Mouse (Mus musculus): ENCODE measurements around the gene Zmynd10.
A peak's percentile ranks its signal among the peaks of the same experiment; 100 is the strongest.

The Zmynd10 gene

GRCm38 (mm10) chr9:107547026-107547425 lies at the start of gene Zmynd10:
Zmynd10 (plus strand) TSS chr9:107547298.
- no peak for DNase-seq

- no peak for DNase-seq
These were observed 46.3 kb upstream of the Zmynd10 start for GRCm38 (mm10) chr9:107500708-107501286.

GRCm38 (mm10) chr9:107502131-107502846 lies 44.8 kb upstream of the Zmynd10 start:
- peak; percentile 94 for DNase-seq

GRCm38 (mm10) chr9:107504662-107505537 lies 42.2 kb upstream of the Zmynd10 start:
- DNase-seq = no peak

- no peak for DNase-seq
These were observed 38.8 kb upstream of the Zmynd10 start for GRCm38 (mm10) chr9:107508266-107508665.

GRCm38 (mm10) chr9:107510384-107511100 lies 36.6 kb upstream of the Zmynd10 start:
- DNase-seq = no peak

- no peak for DNase-seq
These were observed 35.7 kb upstream of the Zmynd10 start for GRCm38 (mm10) chr9:107511436-107511835.

- DNase-seq = no peak
These were observed 34.8 kb upstream of the Zmynd10 start for GRCm38 (mm10) chr9:107512326-107512725.

GRCm38 (mm10) chr9:107514303-107514955 lies 32.7 kb upstream of the Zmynd10 start:
- peak; percentile 88 for DNase-seq

GRCm38 (mm10) chr9:107520331-107520730 lies 26.8 kb upstream of the Zmynd10 start:
- DNase-seq = no peak

- no peak for DNase-seq
These were observed 25.9 kb upstream of the Zmynd10 start for GRCm38 (mm10) chr9:107521190-107521589.

GRCm38 (mm10) chr9:107521711-107522399 lies 25.2 kb upstream of the Zmynd10 start:
- no peak for DNase-seq

- DNase-seq = no peak
These were observed 24.7 kb upstream of the Zmynd10 start for GRCm38 (mm10) chr9:107522400-107522711.

- peak; percentile 60 for DNase-seq
These were observed 20.7 kb upstream of the Zmynd10 start for GRCm38 (mm10) chr9:107526198-107527026.

- peak; percentile 97 for DNase-seq
These were observed 13.2 kb upstream of the Zmynd10 start, which contains the start of gene Tmem115 for GRCm38 (mm10) chr9:107533791-107534407. Tmem115 (plus strand) TSS chr9:107533945.

- DNase-seq = peak; percentile 68
These were observed 12.5 kb upstream of the Zmynd10 start for GRCm38 (mm10) chr9:107534408-107535202.

GRCm38 (mm10) chr9:107538231-107538630 lies 8.9 kb upstream of the Zmynd10 start:
- peak; percentile 68 for DNase-seq

GRCm38 (mm10) chr9:107538711-107539110 lies 8.4 kb upstream of the Zmynd10 start:
- DNase-seq = no peak

GRCm38 (mm10) chr9:107539940-107540339 lies 7.2 kb upstream of the Zmynd10 start:
- DNase-seq = peak; percentile 63

- no peak for DNase-seq
These were observed 6.7 kb upstream of the Zmynd10 start for GRCm38 (mm10) chr9:107540420-107540819.
